Mouse (Mus musculus) heart, embryonic 10.5 days (tissue): ENCODE data around the gene Mtor. TPM values are rescaled to one million over a fixed set of nuclear protein-coding genes. Genes with fewer than 3 reads are reported as not detected.

Experiments used
- DNase-seq: peaks from one replicate; pipeline ENCODE4 v3.0.0-alpha.2; 2017; ENCODE audit warnings: low spot score
- H3K27ac ChIP-seq: fragments of 300-500 bp; sonication (generic); 2 replicates; pipeline ENCODE4 v1.5.1; 2016; ENCODE audit warnings: mild to moderate bottlenecking
- H3K27me3 ChIP-seq: fragments of 300-500 bp; sonication (generic); 2 replicates; pipeline ENCODE4 v1.6.1; 2016; ENCODE audit warnings: mild to moderate bottlenecking; ENCODE audit not compliant: poor library complexity, insufficient read depth, severe bottlenecking
- H3K36me3 ChIP-seq: fragments of 300-500 bp; sonication (generic); 2 replicates; pipeline ENCODE4 v1.6.1; 2016; ENCODE audit warnings: mild to moderate bottlenecking, moderate library complexity
- H3K4me1 ChIP-seq: fragments of 300-500 bp; sonication (generic); 2 replicates; pipeline ENCODE4 v1.6.1; 2016; ENCODE audit warnings: mild to moderate bottlenecking
- H3K4me3 ChIP-seq: fragments of 300-500 bp; sonication (generic); 2 replicates; pipeline ENCODE4 v1.5.1; 2016; ENCODE audit warnings: mild to moderate bottlenecking, moderate library complexity
- H3K9me3 ChIP-seq: fragments of 300-500 bp; sonication (generic); 2 replicates; pipeline ENCODE4 v1.6.1; 2016; ENCODE audit warnings: mild to moderate bottlenecking, moderate library complexity
- WGBS: fragments of 180-500 bp; shearing (Covaris S2); methylation state at CpG from one replicate; pipeline ENCODE4 v1.1.7; 2016; 5-methylcytosine and 5-hydroxymethylcytosine counted together
- polyA plus RNA-seq: library from polyadenylated mRNA; unstranded; fragments of >200 nt; fragmentation: Nextera tagmentation; extraction: Ambion mirVana; gene quantifications from 2 replicates; pipeline ENCODE4 v1.2.1, GENCODE M21; 2016

The Mtor gene
- polyA plus RNA-seq, 1 experiment from 2014 or later, result 17.3 TPM

DNA sequence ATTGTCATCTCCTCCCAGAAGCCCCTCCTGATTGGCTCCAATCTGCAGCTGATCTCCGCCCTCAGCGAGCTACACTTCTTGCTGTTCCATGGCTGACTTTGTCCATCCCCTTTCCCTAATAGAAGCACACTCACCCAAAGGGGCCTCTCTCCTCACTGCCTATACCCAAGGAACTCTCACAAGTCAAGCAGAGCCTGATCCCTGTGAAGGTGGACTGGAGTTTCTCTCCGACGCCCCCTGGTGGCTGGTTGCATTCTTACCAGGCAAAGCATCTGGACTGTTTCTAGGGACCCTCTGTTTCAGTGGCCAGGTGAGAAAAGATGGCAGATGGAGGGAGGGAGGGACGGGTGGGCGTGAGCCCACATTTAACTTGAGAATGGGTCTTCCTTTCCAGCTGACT, 18.7 kb upstream of the Mtor start:
- no peak overlapping the region for H3K27ac ChIP-seq
- H3K9me3 ChIP-seq, result no peaks in the 10 kb centered on the region
- H3K27me3 ChIP-seq, result 0 out of 2 replicates have a peak, but pooled peaks cover 6% of the 10 kb centered on the region
- H3K4me1 ChIP-seq, result peaks cover 11% of the 10 kb centered on the region; the same call in 1 of the 2 replicates
- WGBS, result 28% methylated on average over 6 of the region's 6 CpGs
- H3K36me3 ChIP-seq, result peaks cover 11% of the 10 kb centered on the region; the same call in 1 of the 2 replicates
- no peak overlapping the region for H3K4me3 ChIP-seq
- DNase-seq, result peak; percentile 88

DNA sequence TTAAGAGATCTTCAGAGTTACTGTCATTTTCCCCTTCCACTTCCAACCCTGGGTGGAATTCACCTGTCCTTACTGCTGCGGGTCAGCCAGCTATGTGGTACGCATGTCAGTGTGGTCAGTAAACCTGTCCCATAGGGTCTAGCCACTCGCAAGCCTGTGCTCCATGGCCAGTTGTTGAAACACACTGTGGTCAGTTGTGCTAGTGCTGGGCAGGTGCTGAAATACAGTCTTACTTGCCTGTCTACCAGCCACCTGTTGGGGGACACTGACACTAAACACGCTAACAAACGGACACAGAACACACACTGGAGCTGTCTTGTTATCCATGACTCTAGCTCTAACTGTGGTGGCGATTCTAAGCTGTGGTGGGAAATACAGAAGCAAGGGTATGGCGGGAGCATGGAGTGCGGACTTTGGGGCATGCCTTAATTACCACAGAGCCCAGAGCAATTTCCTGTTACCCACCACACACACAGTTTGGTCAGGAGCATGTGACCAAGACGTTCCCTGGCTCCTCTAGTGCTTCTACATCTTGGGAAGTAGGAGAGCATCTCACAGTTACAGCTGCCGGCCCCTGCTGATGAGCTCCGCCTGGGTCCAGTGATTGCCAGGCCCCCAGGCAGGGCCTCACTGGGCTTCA, 17.4 kb upstream of the Mtor start:
- Histone ChIP-seq H3K4me3 (no peak overlapping the region), H3K36me3 (peaks cover 23% of the 10 kb centered on the region), H3K9me3 (no peaks in the 10 kb centered on the region), H3K27me3 (0 out of 2 replicates have a peak, but pooled peaks cover 6% of the 10 kb centered on the region), H3K27ac (no peak overlapping the region), H3K4me1 (peaks cover 11% of the 10 kb centered on the region; the same call in 1 of the 2 replicates)
- DNase-seq, result peak; percentile 74
- WGBS, result 78% methylated on average over 11 of the region's 11 CpGs

DNA sequence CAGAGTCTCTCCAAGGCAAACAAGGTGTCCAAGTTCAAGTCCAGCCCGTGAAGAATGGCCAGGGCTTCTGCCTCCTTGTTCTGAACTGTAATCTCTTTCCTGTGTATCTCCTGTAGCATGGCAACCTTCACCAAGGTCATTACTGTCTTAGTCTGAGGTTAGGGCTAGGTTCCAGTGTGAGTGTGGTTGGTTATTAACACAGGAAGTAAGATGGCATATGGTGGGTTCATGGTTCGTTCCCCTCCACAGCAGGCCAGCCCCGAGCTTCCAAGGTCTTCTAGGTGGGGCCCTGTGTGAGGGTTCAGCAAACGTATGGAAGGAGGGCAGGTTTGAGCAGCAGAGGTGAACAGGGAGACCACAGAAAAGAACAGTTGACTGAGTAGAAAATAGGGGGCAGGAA, 15.9 kb upstream of the Mtor start:
- 0 out of 2 replicates have a peak, but pooled peaks cover under 1% of the 10 kb centered on the region for H3K27me3 ChIP-seq
- H3K36me3 ChIP-seq, result peaks cover 31% of the 10 kb centered on the region
- no peak for DNase-seq
- no peak overlapping the region for H3K27ac ChIP-seq
- no peak overlapping the region for H3K4me3 ChIP-seq
- WGBS, result 83% methylated on average over 4 of the region's 4 CpGs
- no peaks in the 10 kb centered on the region for H3K9me3 ChIP-seq
- H3K4me1 ChIP-seq, result peaks cover 11% of the 10 kb centered on the region; the same call in 1 of the 2 replicates

- Histone ChIP-seq H3K27me3 (no peaks in the 10 kb centered on the region), H3K36me3 (peaks cover 32% of the 10 kb centered on the region), H3K27ac (no peak overlapping the region), H3K4me3 (no peak overlapping the region), H3K9me3 (no peaks in the 10 kb centered on the region), H3K4me1 (peaks cover 11% of the 10 kb centered on the region; the same call in 1 of the 2 replicates)
- 76% methylated on average over 18 of the region's 18 CpGs for WGBS
- DNase-seq, result no peak
These were observed 15.1 kb upstream of the Mtor start for GRCm38 (mm10) chr4:148433336-148433735.

- H3K4me3 ChIP-seq, result no peak overlapping the region
- H3K27ac ChIP-seq, result no peak overlapping the region
- 68% methylated on average over 5 of the region's 5 CpGs for WGBS
- H3K27me3 ChIP-seq, result no peaks in the 10 kb centered on the region
- H3K9me3 ChIP-seq, result no peaks in the 10 kb centered on the region
- peaks cover 11% of the 10 kb centered on the region; the same call in 1 of the 2 replicates for H3K4me1 ChIP-seq
- DNase-seq, result no peak
- H3K36me3 ChIP-seq, result peaks cover 37% of the 10 kb centered on the region
These were observed 14.6 kb upstream of the Mtor start for GRCm38 (mm10) chr4:148433813-148434212.

DNA sequence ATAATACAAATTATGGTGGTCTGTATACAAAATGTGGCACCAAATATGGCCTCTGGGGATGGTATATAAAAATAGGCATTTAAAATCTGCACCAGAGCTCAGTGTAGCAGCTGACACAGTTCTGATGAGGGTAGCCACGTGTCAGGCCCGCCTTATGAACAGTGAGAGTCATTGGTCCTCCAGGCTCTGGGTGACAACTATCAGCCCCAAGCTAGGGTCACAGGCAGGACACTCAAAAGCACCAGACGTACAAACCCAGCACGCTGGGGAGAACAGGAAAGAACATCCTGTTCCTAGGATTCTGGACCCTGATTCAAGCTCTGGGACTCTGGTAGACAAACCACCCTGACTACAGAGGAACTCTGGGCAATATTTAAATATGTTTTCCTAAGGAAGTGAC, 13.9 kb upstream of the Mtor start:
- H3K27me3 ChIP-seq, result no peaks in the 10 kb centered on the region
- no peaks in the 10 kb centered on the region for H3K9me3 ChIP-seq
- H3K4me3 ChIP-seq, result no peak overlapping the region
- WGBS, result 90% methylated on average over 4 of the region's 4 CpGs
- no peak overlapping the region for H3K27ac ChIP-seq
- DNase-seq, result no peak
- peaks cover 11% of the 10 kb centered on the region; the same call in 1 of the 2 replicates for H3K4me1 ChIP-seq
- peaks cover 37% of the 10 kb centered on the region for H3K36me3 ChIP-seq

DNA sequence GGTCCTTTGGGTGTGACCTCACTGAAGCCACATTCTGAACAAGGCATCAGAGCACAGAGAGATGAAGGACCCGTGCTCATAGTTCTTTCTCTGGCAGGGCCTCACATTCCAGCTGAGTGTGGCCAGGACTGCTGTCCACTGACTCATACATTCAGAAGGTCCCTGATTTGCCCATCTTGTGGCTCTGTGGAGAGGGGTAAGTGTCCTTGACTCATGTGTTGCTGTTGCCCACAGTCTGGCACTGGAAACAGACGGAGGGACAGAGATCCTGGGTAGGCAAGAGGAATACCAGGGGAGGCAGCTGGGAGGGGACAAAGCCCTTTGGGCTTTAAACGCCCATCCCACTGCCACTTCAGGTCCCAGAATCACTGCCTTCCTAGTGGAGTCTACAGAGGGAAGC, 13.3 kb upstream of the Mtor start:
- Histone ChIP-seq H3K36me3 (peaks cover 40% of the 10 kb centered on the region), H3K27ac (no peak overlapping the region), H3K27me3 (no peaks in the 10 kb centered on the region), H3K9me3 (no peaks in the 10 kb centered on the region), H3K4me3 (no peak overlapping the region), H3K4me1 (peaks cover 11% of the 10 kb centered on the region; the same call in 1 of the 2 replicates)
- DNase-seq, result no peak
- 88% methylated on average over 3 of the region's 3 CpGs for WGBS

GRCm38 (mm10) chr4:148435657-148436330, 12.6 kb upstream of the Mtor start:
- WGBS, result 68% methylated on average over 6 of the region's 6 CpGs
- DNase-seq, result no peak
- Histone ChIP-seq H3K9me3 (no peaks in the 10 kb centered on the region), H3K36me3 (peaks cover 46% of the 10 kb centered on the region), H3K27me3 (no peaks in the 10 kb centered on the region), H3K4me3 (no peak overlapping the region), H3K27ac (no peak overlapping the region), H3K4me1 (peaks cover 11% of the 10 kb centered on the region; the same call in 1 of the 2 replicates)

DNA sequence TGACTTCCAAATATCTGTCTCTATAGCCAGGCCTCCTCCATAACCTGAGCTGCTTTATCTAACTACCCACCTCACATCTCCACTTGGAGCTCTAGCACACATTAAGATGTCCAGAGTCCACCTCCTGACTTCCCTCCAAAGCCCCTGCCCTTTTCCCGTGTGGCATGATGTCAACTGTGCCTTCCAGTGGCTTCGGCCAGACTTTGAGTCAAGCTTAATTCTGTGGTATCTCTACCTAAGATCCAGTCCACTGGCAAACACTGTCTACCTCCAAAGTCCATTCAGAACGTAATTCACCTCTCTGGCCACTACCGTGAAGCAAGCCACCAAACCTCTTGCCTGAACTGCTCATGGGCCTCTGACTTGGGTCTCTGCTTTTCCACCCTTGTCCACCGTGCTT, 6.5 kb upstream of the Mtor start:
- 91% methylated on average over 5 of the region's 5 CpGs for WGBS
- peaks cover 18% of the 10 kb centered on the region for H3K36me3 ChIP-seq

GRCm38 (mm10) chr4:148442598-148442997, 5.8 kb upstream of the Mtor start:
- DNase-seq, result no peak
- Histone ChIP-seq H3K27ac (no peak overlapping the region), H3K4me1 (peaks cover 20% of the 10 kb centered on the region), H3K9me3 (no peaks in the 10 kb centered on the region), H3K27me3 (no peaks in the 10 kb centered on the region), H3K36me3 (peaks cover 18% of the 10 kb centered on the region), H3K4me3 (peak overlapping the region; percentile 13; the same call in 1 of the 2 replicates)
- WGBS, result 91% methylated on average over 7 of the region's 7 CpGs

More for the DNA sequence above, 6.5 kb upstream of the Mtor start:
- Histone ChIP-seq H3K27me3 (no peaks in the 10 kb centered on the region), H3K4me1 (peaks cover 20% of the 10 kb centered on the region), H3K4me3 (no peak overlapping the region), H3K9me3 (no peaks in the 10 kb centered on the region), H3K27ac (no peak overlapping the region)
- no peak for DNase-seq

- H3K27me3 ChIP-seq, result no peaks in the 10 kb centered on the region
- H3K9me3 ChIP-seq, result no peaks in the 10 kb centered on the region
- H3K27ac ChIP-seq, result peak within 1 kb of the TSS; percentile 96
- H3K36me3 ChIP-seq, result peaks cover 12% of the 10 kb centered on the region
- peaks cover 25% of the 10 kb centered on the region for H3K4me1 ChIP-seq
- peak; percentile 95 for DNase-seq
- WGBS, result 0% methylated on average over 46 of the region's 46 CpGs
- H3K4me3 ChIP-seq, result peak within 1 kb of the TSS; percentile 94
These were observed 4.0 kb upstream of the Mtor start, which contains the start of gene Ubiad1 for GRCm38 (mm10) chr4:148444250-148444967. Ubiad1 (minus strand) TSS chr4:148444771.

- under 1% methylated on average over 15 of the region's 15 CpGs for WGBS
- H3K27me3 ChIP-seq, result no peaks in the 10 kb centered on the region
- H3K9me3 ChIP-seq, result no peaks in the 10 kb centered on the region
- peak overlapping the region; percentile 98 for H3K4me3 ChIP-seq
- H3K36me3 ChIP-seq, result peaks cover 18% of the 10 kb centered on the region
- H3K27ac ChIP-seq, result peak overlapping the region; percentile 92
- peaks cover 22% of the 10 kb centered on the region for H3K4me1 ChIP-seq
- no peak for DNase-seq
These were observed 438 bp downstream of the Mtor start for GRCm38 (mm10) chr4:148448853-148449245.

- Histone ChIP-seq H3K36me3 (peaks cover 67% of the 10 kb centered on the region), H3K4me1 (peaks cover 12% of the 10 kb centered on the region), H3K27ac (no peak overlapping the region), H3K27me3 (no peaks in the 10 kb centered on the region), H3K9me3 (no peaks in the 10 kb centered on the region), H3K4me3 (no peak overlapping the region)
- DNase-seq, result no peak
- WGBS, result 92% methylated on average over 11 of the region's 11 CpGs
These were observed 5.3 kb downstream of the Mtor start for GRCm38 (mm10) chr4:148453707-148454106.
